Mouse (Mus musculus) hindbrain, embryonic 13.5 days (tissue): ENCODE results near the gene Eif2s1. TPM values are rescaled to one million over a fixed set of nuclear protein-coding genes. Genes with fewer than 3 reads are reported as not detected.
"Not testable (repeated sequence)": the region's sequence is repeated elsewhere in the genome, so short reads cannot be mapped to it uniquely, and the experiment has no call there.

ENCODE experiments used
- ATAC-seq: fragments of 200-750 bp; cut with Nextera tagmentation; 2 replicates; pipeline ENCODE4 v1.8.0; 2017; ENCODE audit warnings: moderate TSS enrichment; ENCODE audit not compliant: low FRiP score
- H3K27ac ChIP-seq: fragments of 300-500 bp; sonication (generic); 2 replicates; pipeline ENCODE4 v1.5.1; 2015; ENCODE audit warnings: inconsistent platforms, mild to moderate bottlenecking, moderate library complexity
- H3K27me3 ChIP-seq: fragments of 300-500 bp; sonication (generic); 2 replicates; pipeline ENCODE4 v1.6.1; 2015; ENCODE audit warnings: mild to moderate bottlenecking, inconsistent platforms
- H3K36me3 ChIP-seq: fragments of 300-500 bp; sonication (generic); 2 replicates; pipeline ENCODE4 v1.6.1; 2015; ENCODE audit warnings: mild to moderate bottlenecking, inconsistent platforms
- H3K4me1 ChIP-seq: fragments of 300-500 bp; sonication (generic); replicated peaks from 2 replicates; pipeline ENCODE4 v1.6.1; 2015; ENCODE audit warnings: inconsistent platforms
- H3K4me2 ChIP-seq: fragments of 300-500 bp; sonication (generic); 2 replicates; pipeline ENCODE4 v1.6.1; 2015; ENCODE audit warnings: inconsistent platforms, mild to moderate bottlenecking, moderate library complexity
- H3K4me3 ChIP-seq: fragments of 300-500 bp; sonication (generic); 2 replicates; pipeline ENCODE4 v1.5.1; 2015; ENCODE audit warnings: mild to moderate bottlenecking, inconsistent platforms
- H3K9ac ChIP-seq: fragments of 300-500 bp; sonication (generic); 2 replicates; pipeline ENCODE4 v1.6.1; 2015; ENCODE audit warnings: mild to moderate bottlenecking, inconsistent platforms
- H3K9me3 ChIP-seq: fragments of 300-500 bp; sonication (generic); 2 replicates; pipeline ENCODE4 v1.6.1; 2016; ENCODE audit warnings: inconsistent platforms
- WGBS: fragments of 180-500 bp; shearing (Covaris S2); methylation state at CpG from one replicate; pipeline ENCODE4 v1.1.7; 2015; 5-methylcytosine and 5-hydroxymethylcytosine counted together
- polyA plus RNA-seq: library from polyadenylated mRNA; unstranded; fragments of >200 nt; fragmentation: Nextera tagmentation; extraction: Ambion mirVana; gene quantifications from 2 replicates; pipeline ENCODE4 v1.2.1, GENCODE M21; 2015

Gene Eif2s1
- polyA plus RNA-seq, 1 experiment from 2014 or later, result 170 TPM

GRCm38 (mm10) chr12:78918227-78919078 lies 56.8 kb downstream of the Eif2s1 start:
- Histone ChIP-seq H3K27me3 (peaks cover 10% of the 10 kb centered on the region), H3K4me3 (peak overlapping the region; percentile 16; the same call in 1 of the 2 replicates), H3K4me2 (peak overlapping the region; percentile 40), H3K9ac (peak overlapping the region; percentile 51; the same call in 1 of the 2 replicates), H3K9me3 (no peaks in the 10 kb centered on the region), H3K4me1 (0 out of 2 replicates have a peak, but pooled peaks cover 5% of the 10 kb centered on the region), H3K36me3 (no peaks in the 10 kb centered on the region), H3K27ac (no peak overlapping the region)
- peak; percentile 75 for ATAC-seq
- 13% methylated on average over 11 of the region's 11 CpGs for WGBS

DNA sequence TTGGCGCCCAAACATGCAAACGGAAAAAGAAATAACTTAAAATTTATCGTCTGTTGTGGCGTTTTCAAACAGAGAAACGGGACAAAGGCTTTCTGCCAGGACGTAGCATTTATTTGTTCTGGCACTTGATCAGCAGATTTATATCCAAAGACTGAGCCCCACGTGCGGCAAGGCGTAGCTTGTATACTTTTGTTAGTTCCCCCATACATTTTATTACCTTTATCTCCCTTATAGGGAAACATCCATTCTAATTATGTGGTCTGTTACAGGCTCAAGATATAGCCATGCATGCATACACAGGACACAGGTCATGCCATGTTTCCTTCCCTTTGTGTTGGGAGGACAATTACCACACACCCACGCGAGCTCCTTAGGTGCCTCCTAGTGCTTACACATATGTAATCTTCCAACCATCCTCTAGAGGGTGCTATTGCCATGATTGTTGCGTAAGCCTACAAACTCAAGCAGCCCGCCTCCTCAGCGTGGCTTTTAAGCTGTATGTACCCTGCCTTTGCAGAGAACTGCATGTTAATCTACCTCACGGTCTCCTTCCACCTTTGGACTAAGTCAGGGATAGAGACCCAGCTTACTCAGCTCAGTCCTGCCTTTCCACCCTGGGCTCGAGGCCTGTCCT lies 57.6 kb downstream of the Eif2s1 start:
- Histone ChIP-seq H3K27ac (no peak overlapping the region), H3K9ac (no peak overlapping the region), H3K36me3 (no peaks in the 10 kb centered on the region), H3K4me2 (peak overlapping the region; percentile 40), H3K27me3 (peaks cover 2% of the 10 kb centered on the region), H3K4me1 (0 out of 2 replicates have a peak, but pooled peaks cover 5% of the 10 kb centered on the region), H3K4me3 (no peak overlapping the region), H3K9me3 (no peaks in the 10 kb centered on the region)
- WGBS, result 39% methylated on average over 16 of the region's 16 CpGs
- peak; percentile 81 for ATAC-seq

GRCm38 (mm10) chr12:78921421-78921820 lies 59.8 kb downstream of the Eif2s1 start:
- H3K27me3 ChIP-seq, result no peaks in the 10 kb centered on the region
- no peak overlapping the region for H3K4me3 ChIP-seq
- H3K4me2 ChIP-seq, result no peak overlapping the region
- no peak overlapping the region for H3K27ac ChIP-seq
- 82% methylated on average over 4 of the region's 4 CpGs for WGBS
- no peak overlapping the region for H3K9ac ChIP-seq
- 0 out of 2 replicates have a peak, but pooled peaks cover 5% of the 10 kb centered on the region for H3K4me1 ChIP-seq
- H3K9me3 ChIP-seq, result no peaks in the 10 kb centered on the region
- ATAC-seq, result no peak
- H3K36me3 ChIP-seq, result no peaks in the 10 kb centered on the region

- Histone ChIP-seq H3K4me1 (0 out of 2 replicates have a peak, but pooled peaks cover 5% of the 10 kb centered on the region), H3K9ac (no peak overlapping the region), H3K9me3 (no peaks in the 10 kb centered on the region), H3K4me2 (no peak overlapping the region), H3K27ac (no peak overlapping the region), H3K4me3 (no peak overlapping the region), H3K27me3 (no peaks in the 10 kb centered on the region), H3K36me3 (no peaks in the 10 kb centered on the region)
- no peak for ATAC-seq
- 86% methylated on average over 3 of the region's 3 CpGs for WGBS
These were observed 60.4 kb downstream of the Eif2s1 start for GRCm38 (mm10) chr12:78922058-78922457.

GRCm38 (mm10) chr12:78922977-78923376 lies 61.4 kb downstream of the Eif2s1 start:
- not testable (repeated sequence) for H3K36me3 ChIP-seq, ATAC-seq, H3K4me2 ChIP-seq, H3K4me3 ChIP-seq, H3K9me3 ChIP-seq, H3K4me1 ChIP-seq, H3K27me3 ChIP-seq, H3K27ac ChIP-seq, H3K9ac ChIP-seq

DNA sequence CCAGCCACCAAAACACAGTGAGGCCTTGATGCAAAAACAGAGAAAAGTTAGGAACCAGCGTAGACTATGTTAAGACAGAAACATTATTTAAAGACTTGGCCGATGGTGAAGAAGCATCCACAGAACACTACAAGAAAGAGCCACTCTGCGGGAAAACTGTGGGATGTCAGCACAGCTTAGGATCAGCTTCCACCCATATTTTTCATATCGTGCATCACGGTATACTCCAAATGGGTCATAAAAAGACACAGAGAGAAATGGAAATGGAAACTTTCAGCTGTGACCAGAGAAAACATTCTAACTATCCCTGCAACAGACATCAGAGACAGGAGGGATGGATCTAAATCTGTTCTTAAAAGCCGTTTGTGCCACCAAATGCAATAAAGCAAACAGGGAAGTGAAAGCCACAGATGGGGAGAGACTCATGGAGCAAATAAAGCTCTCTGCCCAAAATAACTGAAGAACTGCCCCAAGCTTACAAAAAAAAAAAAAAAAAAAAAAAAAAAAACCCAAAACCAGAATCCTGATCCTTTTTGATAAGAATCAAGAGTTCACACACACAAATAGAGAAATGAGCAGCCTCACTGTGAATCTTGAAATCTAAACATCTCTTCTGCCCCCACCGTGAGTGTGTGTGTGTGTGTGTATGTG lies 62.0 kb downstream of the Eif2s1 start:
- Histone ChIP-seq H3K27ac (no peak overlapping the region), H3K4me1 (0 out of 2 replicates have a peak, but pooled peaks cover 5% of the 10 kb centered on the region), H3K4me3 (no peak overlapping the region), H3K9me3 (no peaks in the 10 kb centered on the region), H3K27me3 (no peaks in the 10 kb centered on the region), H3K36me3 (no peaks in the 10 kb centered on the region), H3K9ac (no peak overlapping the region), H3K4me2 (no peak overlapping the region)
- ATAC-seq, result no peak
- WGBS, result 94% methylated on average over 7 of the region's 7 CpGs

- no peak overlapping the region for H3K4me2 ChIP-seq
- no peaks in the 10 kb centered on the region for H3K36me3 ChIP-seq
- H3K4me1 ChIP-seq, result no peaks in the 10 kb centered on the region
- ATAC-seq, result no peak
- no peaks in the 10 kb centered on the region for H3K9me3 ChIP-seq
- H3K4me3 ChIP-seq, result no peak overlapping the region
- no peak overlapping the region for H3K9ac ChIP-seq
- H3K27me3 ChIP-seq, result no peaks in the 10 kb centered on the region
- WGBS, result 78% methylated on average over 5 of the region's 5 CpGs
- no peak overlapping the region for H3K27ac ChIP-seq
These were observed 65.7 kb downstream of the Eif2s1 start for GRCm38 (mm10) chr12:78927287-78927686.

DNA sequence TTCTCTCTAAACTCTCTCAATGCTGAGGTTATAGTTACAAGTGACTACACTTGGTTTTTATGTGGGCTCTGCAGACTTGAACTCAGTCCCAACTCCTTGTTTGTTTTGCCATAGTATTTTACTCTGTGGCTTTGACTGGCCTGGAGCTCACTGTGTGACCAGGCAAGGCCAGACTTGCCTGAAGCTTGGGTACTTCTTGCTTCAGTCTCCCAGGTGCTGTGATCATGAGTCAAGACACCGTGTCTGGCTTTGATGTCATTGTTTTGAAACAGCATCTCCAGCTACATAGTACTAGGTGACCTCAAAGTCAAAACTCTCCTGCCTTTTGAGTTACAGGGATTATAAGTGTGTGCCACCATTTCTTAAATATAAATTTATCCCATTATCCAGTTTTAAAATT lies 68.3 kb downstream of the Eif2s1 start:
- no peaks in the 10 kb centered on the region for H3K4me1 ChIP-seq
- no peak overlapping the region for H3K4me2 ChIP-seq
- H3K27me3 ChIP-seq, result no peaks in the 10 kb centered on the region
- H3K9ac ChIP-seq, result no peak overlapping the region
- WGBS, result 90% methylated on average over 1 of the region's 1 CpGs
- H3K9me3 ChIP-seq, result no peaks in the 10 kb centered on the region
- H3K4me3 ChIP-seq, result no peak overlapping the region
- ATAC-seq, result no peak
- H3K36me3 ChIP-seq, result no peaks in the 10 kb centered on the region
- no peak overlapping the region for H3K27ac ChIP-seq

DNA sequence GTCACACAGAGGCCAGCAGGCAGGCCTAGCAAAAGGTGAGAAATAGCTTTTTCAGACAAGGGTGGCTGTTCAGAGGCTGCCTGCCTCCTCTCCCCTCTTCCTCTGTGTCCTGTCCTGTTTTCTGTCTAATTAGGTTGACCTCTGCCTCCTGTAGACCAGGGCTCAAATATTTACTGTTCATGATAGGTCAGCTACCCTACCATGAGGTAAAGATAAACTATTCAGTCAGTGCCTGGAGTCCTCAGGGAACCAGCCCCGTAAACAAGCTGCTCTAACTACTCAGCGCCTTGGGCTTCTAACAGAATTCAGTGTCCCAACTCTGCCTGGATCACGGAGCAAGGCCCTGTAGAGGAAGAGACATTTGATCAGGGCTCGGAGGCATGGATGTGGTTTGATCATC lies 74.9 kb downstream of the Eif2s1 start:
- no peak for ATAC-seq
- no peak overlapping the region for H3K9ac ChIP-seq
- 72% methylated on average over 4 of the region's 4 CpGs for WGBS

More for the DNA sequence above, 74.9 kb downstream of the Eif2s1 start:
- H3K4me3 ChIP-seq, result no peak overlapping the region
- H3K4me2 ChIP-seq, result no peak overlapping the region
- H3K27me3 ChIP-seq, result no peaks in the 10 kb centered on the region
- no peaks in the 10 kb centered on the region for H3K4me1 ChIP-seq
- H3K9me3 ChIP-seq, result no peaks in the 10 kb centered on the region
- no peak overlapping the region for H3K27ac ChIP-seq
- H3K36me3 ChIP-seq, result no peaks in the 10 kb centered on the region

Other genes with a start within 250 kb of the Eif2s1 start
- 0.78 TPM in 1 of 2 replicates, not detected in the other for gene Fam71d, start 170.3 kb upstream of the Eif2s1 start, polyA plus RNA-seq
- gene Mpp5, start 112.9 kb upstream of the Eif2s1 start, polyA plus RNA-seq, result 18.8 and 21.7 TPM in 2 replicates
- gene Atp6v1d, start 181 bp upstream of the Eif2s1 start, polyA plus RNA-seq, result 119 and 122 TPM in 2 replicates
- 1.1 and 1.3 TPM in 2 replicates for gene Plek2, start 45.1 kb downstream of the Eif2s1 start, polyA plus RNA-seq
- gene Tmem229b, start 145.8 kb downstream of the Eif2s1 start, polyA plus RNA-seq, result 44.1 and 49.8 TPM in 2 replicates
- gene Plekhh1, start 167.3 kb downstream of the Eif2s1 start, polyA plus RNA-seq, result 2.1 and 2.5 TPM in 2 replicates
- gene Pigh, start 227.8 kb downstream of the Eif2s1 start, polyA plus RNA-seq, result 20.6 and 22.1 TPM in 2 replicates